8 mouse cellular contexts compared by ENCODE assay signal in the genomic region with DNA sequence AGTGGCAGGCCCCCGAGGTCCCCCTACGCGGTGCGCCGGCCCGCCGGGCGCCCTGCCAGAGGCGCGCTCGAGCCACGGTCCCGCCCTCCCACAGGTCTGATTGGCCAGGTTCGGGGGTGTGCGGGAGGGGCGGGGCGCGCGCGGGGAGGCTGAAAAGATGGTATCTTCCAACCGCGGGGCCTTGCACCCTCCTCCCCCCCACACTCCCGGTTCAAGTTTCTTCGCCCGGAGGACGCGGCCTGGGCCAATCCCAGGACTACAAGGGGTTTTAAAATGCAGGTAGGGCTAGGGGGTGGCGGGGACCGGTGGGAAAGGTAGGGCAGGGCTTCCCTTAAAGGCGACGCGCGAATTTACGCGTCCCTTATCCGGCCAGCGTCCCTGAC. TPM values are rescaled to one million over a fixed set of nuclear protein-coding genes. Genes with fewer than 3 reads are reported as not detected.
A peak's percentile ranks its signal among the peaks of the same experiment; 100 is the strongest.
DNase-seq lines count a peak whose midpoint lies in the region; ATAC-seq lines count a peak whose summit lies in the region.

No protein-coding gene starts in this region.

- no peaks in the 10 kb centered on the region for H3K36me3 ChIP-seq in hindbrain, embryonic 14.5 days (replicated peaks; ENCODE audit: control insufficient read depth, insufficient read depth)

- WGBS in hindbrain, embryonic 14.5 days = under 1% methylated on average over 26 of the region's 37 CpGs

- peak overlapping the region; percentile 98 for H3K27ac ChIP-seq in hindbrain, embryonic 14.5 days

- peaks cover 61% of the 10 kb centered on the region for H3K4me1 ChIP-seq in hindbrain, embryonic 14.5 days (replicated peaks; ENCODE audit: control insufficient read depth, insufficient read depth, low read length)

- ATAC-seq in hindbrain, embryonic 14.5 days (ENCODE audit: low FRiP score) = peak; percentile 93

- H3K4me2 ChIP-seq in hindbrain, embryonic 14.5 days (replicated peaks) = peak overlapping the region; percentile 97

- H3K9me3 ChIP-seq in hindbrain, embryonic 14.5 days (ENCODE audit: control insufficient read depth, low read length) = no peaks in the 10 kb centered on the region

- peak overlapping the region; percentile 65 for H3K4me3 ChIP-seq in hindbrain, embryonic 14.5 days (replicated peaks; ENCODE audit: low read length)

- DNase-seq in T-cell, adult 2 months (ENCODE audit: low spot score) = peak; percentile 97
- peak; percentile 99 to 100 for DNase-seq in cerebellum, postnatal 14 days
- DNase-seq in frontal cortex, postnatal 36 days (ENCODE audit: low spot score in 2 of 2) = peak; percentile 96 to 97
- DNase-seq in hindbrain, embryonic 14.5 days (ENCODE audit: low spot score) = peak; percentile 98
- peak; percentile 91 to 98 for DNase-seq in layer of hippocampus, postnatal 25 days (ENCODE audit: extremely low spot score in 1 of 2, low spot score in 1 of 2)
- DNase-seq in lung, postnatal 14 days = peak; percentile 97
- DNase-seq in ovary, postnatal 36 days (ENCODE audit: low spot score) = peak; percentile 99
- peak; percentile 99 for DNase-seq in thymus, postnatal 14 days

- no peaks in the 10 kb centered on the region for H3K27me3 ChIP-seq in hindbrain, embryonic 14.5 days (ENCODE audit: control insufficient read depth, insufficient read depth, low read length)

- H3K9ac ChIP-seq in hindbrain, embryonic 14.5 days = peak overlapping the region; percentile 90

RNA-seq across cellular contexts. Expression of a gene that starts 0.3 kb away (rescaled TPM):
- polyA plus RNA-seq in hindbrain, embryonic 14.5 days (2014; fragmentation: Nextera tagmentation; extraction: Ambion mirVana) = 13.9 and 16.5 TPM in 2 replicates
- 10 to 100 TPM; 66.6 to 71.3 TPM for total RNA-seq in layer of hippocampus, postnatal 25 days (2021)

RNA-seq across cellular contexts. Expression of a gene that starts 30.6 kb away (rescaled TPM):
- 1.8 and 1.9 TPM in 2 replicates for polyA plus RNA-seq in hindbrain, embryonic 14.5 days (2014; fragmentation: Nextera tagmentation; extraction: Ambion mirVana)
- 1 to 10 TPM; 5.0 to 5.1 TPM for total RNA-seq in layer of hippocampus, postnatal 25 days (2021)

RNA-seq across cellular contexts. Expression of a gene that starts 58.7 kb away (rescaled TPM):
- 22.7 and 23.5 TPM in 2 replicates for polyA plus RNA-seq in hindbrain, embryonic 14.5 days (2014; fragmentation: Nextera tagmentation; extraction: Ambion mirVana)
- total RNA-seq in layer of hippocampus, postnatal 25 days (2021) = 100 to 1,000 TPM; 172 to 174 TPM

Comparison
In these comparisons a context has a peak if more than half of its experiments do, and no peak if none do; other contexts are left out.
1. Peak in every context shown above with its lines: DNase-seq, ATAC-seq, H3K4me3 ChIP-seq and H3K27ac ChIP-seq.